Mouse (Mus musculus): ENCODE measurements at regions not wholly inside any gene's neighbourhood (a gene's known extent, or its start where the extent isn't known, plus 50 kb on each side); places are given as distances from the start of the nearest gene placed in this dataset.

DNA sequence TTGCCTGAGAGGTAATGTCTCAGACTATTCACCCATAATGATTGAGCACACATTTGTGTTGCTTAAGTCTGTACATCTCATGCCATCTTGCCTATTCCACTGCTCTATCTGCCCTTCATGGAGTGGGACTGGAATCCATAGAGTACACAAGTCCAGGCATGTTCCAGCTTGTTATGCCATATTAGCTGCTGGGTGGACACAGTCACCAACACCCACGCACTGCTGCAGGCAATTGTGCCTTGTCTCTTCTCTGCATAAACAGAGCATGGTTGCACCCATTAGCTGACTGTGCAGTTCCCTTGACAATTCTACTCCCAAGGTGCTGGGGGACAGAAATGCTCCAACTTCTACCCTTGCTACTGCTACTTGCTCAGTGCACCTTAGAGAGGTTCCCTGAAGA, 143.3 kb upstream of the Nckap5 start:
- TF ChIP-seq FLI1 (IDR thresholded peaks at IDR 0.05; ENCODE audit: low read length) (no peak), GATA1 (IDR thresholded peaks at IDR 0.05; ENCODE audit: borderline replicate concordance, low read length) (no peak)
